Mouse (Mus musculus) thymus, postnatal 14 days (tissue): ENCODE data around the gene Olfr675.
"Not testable (repeated sequence)": the region's sequence is repeated elsewhere in the genome, so short reads cannot be mapped to it uniquely, and the experiment has no call there.

Source experiments
- DNase-seq: peaks from one replicate; pipeline ENCODE4 v3.0.0; 2021

Olfr675 gene

GRCm38 (mm10) chr7:105028360-105028759 is at the start of gene Olfr675:
Olfr675 (minus strand) TSS chr7:105028460.
- DNase-seq = no peak

DNA sequence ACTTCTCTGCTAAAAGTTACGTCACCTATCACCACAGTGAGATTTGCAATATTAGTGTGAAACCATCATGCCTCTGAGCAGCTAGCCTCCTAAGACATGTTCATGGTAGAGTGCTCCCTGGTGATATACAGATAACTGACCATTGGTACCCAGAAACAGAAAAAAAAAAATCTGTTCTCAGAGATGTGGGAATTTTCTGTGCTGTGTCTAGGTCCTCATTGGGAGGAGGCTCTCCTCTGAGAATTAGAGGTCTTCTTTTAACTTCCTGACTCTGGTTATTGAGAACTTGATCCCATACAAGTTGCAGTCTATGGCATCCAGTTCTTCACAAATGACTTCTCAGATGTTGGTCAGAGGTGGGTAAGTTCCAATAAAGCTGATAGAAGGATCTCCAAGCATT is 35.9 kb upstream of the Olfr675 start, which contains the start of gene Olfr678:
Gene Olfr678 (plus strand): TSS at position 301 of the 400 bp plus-strand sequence.
- DNase-seq = no peak

DNA sequence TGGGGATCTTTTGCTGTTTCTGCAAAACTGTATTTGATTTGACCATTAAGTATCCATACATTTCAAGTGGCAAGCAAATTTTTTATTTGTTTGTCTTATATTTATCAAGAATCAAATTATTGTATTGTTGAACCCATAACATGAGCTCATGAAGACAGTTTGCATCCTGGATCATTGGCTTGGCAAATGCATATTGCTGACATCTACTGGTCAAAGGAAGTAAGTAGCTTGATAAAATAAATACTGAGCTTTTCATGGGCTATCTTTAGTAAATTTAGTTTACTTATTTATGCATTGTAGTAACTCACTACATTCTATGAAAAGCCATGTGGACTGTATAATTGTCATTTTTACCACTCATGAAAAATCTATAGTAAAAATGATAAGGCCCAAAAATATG is 30.7 kb upstream of the Olfr675 start:
- no peak for DNase-seq

DNA sequence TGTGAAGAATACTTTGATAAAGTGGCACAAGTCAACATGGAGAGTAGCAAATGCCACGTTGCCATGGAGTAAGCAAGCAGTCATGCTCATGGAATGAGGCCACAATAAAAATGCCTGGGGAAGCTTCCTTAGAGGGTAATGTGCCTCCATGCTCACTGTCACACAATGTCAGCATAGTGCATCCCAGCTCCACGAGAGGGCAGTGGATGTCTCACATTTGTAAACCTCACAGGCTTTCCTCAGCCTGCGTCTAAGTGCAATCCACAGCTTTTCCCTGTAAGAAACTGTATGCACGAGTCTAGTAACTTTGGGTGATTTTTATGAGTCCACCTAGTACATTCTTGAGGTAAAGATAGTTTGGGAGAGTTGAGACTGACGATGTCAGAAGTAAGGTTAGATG is 5.6 kb upstream of the Olfr675 start:
- not testable (repeated sequence) for DNase-seq

DNA sequence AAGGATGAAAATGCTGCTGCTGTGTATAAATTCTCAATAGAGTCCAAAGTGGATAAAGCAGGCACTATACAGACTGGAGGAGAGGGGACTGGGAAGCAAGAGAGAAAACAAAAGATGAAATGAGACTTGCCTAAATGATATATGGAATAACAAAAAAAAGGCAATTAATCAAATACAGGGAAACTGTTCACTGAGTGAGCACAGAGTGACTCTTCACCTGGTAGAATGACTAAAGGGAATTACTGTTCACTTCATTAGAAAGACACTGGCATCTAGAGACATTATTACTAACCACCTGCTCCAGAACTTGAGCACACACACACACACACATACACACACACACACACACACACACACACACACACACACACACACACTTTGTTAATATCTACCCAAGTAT is 4.1 kb upstream of the Olfr675 start, which contains the start of gene Olfr676:
Gene Olfr676 (plus strand): TSS at position 301 of the 400 bp plus-strand sequence.
- no peak for DNase-seq

- DNase-seq = no peak
Observed at GRCm38 (mm10) chr7:105022530-105022929, 5.7 kb downstream of the Olfr675 start.

DNA sequence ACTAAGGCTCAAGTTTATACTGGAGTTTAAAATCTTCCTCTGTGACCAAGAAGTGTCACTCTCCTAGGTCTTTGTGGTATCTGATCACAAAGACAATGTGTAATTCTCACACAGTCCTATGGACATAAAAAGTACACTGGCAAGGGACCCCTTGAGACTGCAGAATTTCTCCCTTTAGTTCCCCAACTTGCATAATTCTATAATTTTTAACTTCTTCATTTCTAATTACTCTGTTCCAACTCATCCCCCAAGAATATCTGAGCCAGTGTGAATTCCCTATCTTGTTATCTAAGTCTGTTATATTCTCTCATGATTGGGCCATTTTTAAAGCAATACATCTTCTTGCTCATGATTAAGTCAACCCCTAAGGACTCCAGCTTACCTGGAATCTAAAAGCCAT is 26.3 kb downstream of the Olfr675 start, which contains the start of gene Olfr672:
Gene Olfr672 (minus strand): TSS at position 101 of the 400 bp plus-strand sequence.
- no peak for DNase-seq

GRCm38 (mm10) chr7:104979026-104979425 is 49.2 kb downstream of the Olfr675 start, which contains the start of gene Olfr671:
Olfr671 (minus strand) TSS chr7:104979126.
- no peak for DNase-seq

- not testable (repeated sequence) for DNase-seq
Observed at GRCm38 (mm10) chr7:104972507-104972906, 55.8 kb downstream of the Olfr675 start.
